Mouse (Mus musculus): Measurements from ENCODE around the gene Slc22a5. TPM values are rescaled to one million over a fixed set of nuclear protein-coding genes. Genes with fewer than 3 reads are reported as not detected.

Slc22a5 gene
- polyA plus RNA-seq, 1 experiment from 2014 or later = 8.4 TPM

DNA sequence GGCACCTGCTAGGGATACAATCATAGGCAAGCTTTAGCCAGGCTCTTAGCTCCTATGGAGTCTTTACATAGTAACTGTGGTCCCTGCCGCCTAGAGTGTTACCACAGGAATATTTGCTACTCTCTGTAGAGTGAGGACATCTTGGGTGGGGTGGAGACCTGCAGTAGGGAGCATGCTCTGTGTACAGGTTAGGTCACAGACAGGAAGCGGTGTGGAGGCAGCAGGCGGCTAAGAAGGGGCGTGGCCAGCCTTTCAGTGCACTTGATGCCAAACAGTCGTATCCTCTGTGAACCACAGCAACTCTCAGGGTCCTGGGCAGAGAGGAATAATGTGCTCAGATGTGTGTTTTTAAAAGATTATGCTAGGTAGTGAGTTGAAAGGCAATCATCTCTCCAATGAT, 39.7 kb downstream of the Slc22a5 start:
- Histone ChIP-seq H3K9ac (ENCODE audit: low read length) (no peak overlapping the region), H3K27ac (replicated peaks in 1 of 2; ENCODE audit: control insufficient read depth in 1 of 2, insufficient read depth in 1 of 2, low read depth in 2 of 2, low read length in 2 of 2) (no peak overlapping the region), H3K4me3 (ENCODE audit: control insufficient read depth in 1 of 2, insufficient read depth in 1 of 2, low read depth in 1 of 2, low read length in 2 of 2) (no peak overlapping the region), H3K4me1 (ENCODE audit: control insufficient read depth in 2 of 2, insufficient read depth in 2 of 2, low read length in 2 of 2) (peaks cover 3 to 9% of the 10 kb centered on the region in 2 experiments; a peak in 2 of 4 replicates), H3K4me2 (ENCODE audit: low read length) (no peak overlapping the region), H3K27me3 (ENCODE audit: control insufficient read depth, insufficient read depth, low read length) (no peaks in the 10 kb centered on the region), H3K9me3 (ENCODE audit: control insufficient read depth, low read length) (no peaks in the 10 kb centered on the region), H3K36me3 (ENCODE audit: control insufficient read depth, insufficient read depth, low read length) (no peaks in the 10 kb centered on the region)
- WGBS = 34% methylated on average over 5 of the region's 5 CpGs
- no peak for ATAC-seq (ENCODE audit: insufficient number of reproducible peaks, insufficient read depth, low FRiP score, low read depth)

DNA sequence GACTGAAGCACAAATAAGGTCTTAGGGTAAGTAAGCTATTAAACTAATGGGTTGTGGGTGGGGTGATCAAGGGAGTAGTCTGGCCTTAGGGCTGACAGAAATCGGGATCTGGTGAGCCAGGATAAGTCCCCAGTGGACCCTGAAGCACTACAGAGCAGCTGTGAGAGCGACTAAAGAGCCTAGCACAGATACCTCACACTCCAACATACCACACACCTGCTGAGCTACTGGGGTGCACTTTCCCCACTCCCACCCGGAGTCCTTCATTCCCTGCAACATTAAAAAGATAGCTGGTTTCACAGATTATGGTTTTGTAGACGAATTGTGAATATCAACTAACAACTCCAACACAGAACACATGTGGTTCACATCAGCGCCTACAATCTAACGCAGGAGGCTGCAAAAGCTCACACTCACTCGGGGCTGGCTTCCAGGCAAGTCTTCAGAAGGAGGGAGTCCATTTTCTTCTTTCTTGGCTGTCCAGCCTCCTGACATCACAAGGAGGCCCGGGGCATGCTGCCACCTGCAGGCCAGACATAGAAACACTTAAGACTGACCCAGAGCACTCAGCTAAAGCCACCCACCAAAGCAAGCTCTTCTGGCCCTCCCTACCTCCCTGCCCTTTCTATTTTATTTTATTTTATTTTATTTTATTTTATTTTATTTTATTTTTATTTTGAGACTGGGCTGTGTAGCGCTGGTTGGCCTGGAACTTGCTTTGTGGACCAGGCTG, 41.7 kb downstream of the Slc22a5 start:
- WGBS = 26% methylated on average over 9 of the region's 9 CpGs
- Histone ChIP-seq H3K4me3 (ENCODE audit: control insufficient read depth in 1 of 2, insufficient read depth in 1 of 2, low read depth in 1 of 2, low read length in 2 of 2) (no peak overlapping the region), H3K4me1 (ENCODE audit: control insufficient read depth in 2 of 2, insufficient read depth in 2 of 2, low read length in 2 of 2) (peaks cover 3 to 9% of the 10 kb centered on the region in 2 experiments; a peak in 2 of 4 replicates), H3K36me3 (ENCODE audit: control insufficient read depth, insufficient read depth, low read length) (no peaks in the 10 kb centered on the region), H3K4me2 (ENCODE audit: low read length) (peak overlapping the region; percentile 30), H3K9ac (ENCODE audit: low read length) (peak overlapping the region; percentile 35; the same call in 1 of the 2 replicates), H3K27me3 (ENCODE audit: control insufficient read depth, insufficient read depth, low read length) (no peaks in the 10 kb centered on the region), H3K9me3 (ENCODE audit: control insufficient read depth, low read length) (no peaks in the 10 kb centered on the region), H3K27ac (replicated peaks in 1 of 2; ENCODE audit: control insufficient read depth in 1 of 2, insufficient read depth in 1 of 2, low read depth in 2 of 2, low read length in 2 of 2) (no peak overlapping the region)
- peak; percentile 59; the same call in 1 of the 2 replicates for ATAC-seq (ENCODE audit: insufficient number of reproducible peaks, insufficient read depth, low FRiP score, low read depth)

- H3K36me3 ChIP-seq (ENCODE audit: control insufficient read depth, insufficient read depth, low read length) = no peaks in the 10 kb centered on the region
- H3K4me2 ChIP-seq (ENCODE audit: low read length) = no peak overlapping the region
- H3K9me3 ChIP-seq (ENCODE audit: control insufficient read depth, low read length) = no peaks in the 10 kb centered on the region
- H3K9ac ChIP-seq (ENCODE audit: low read length) = no peak overlapping the region
- 0 out of 4 replicates have a peak, but pooled peaks cover 0 to 3% of the 10 kb centered on the region in 2 experiments for H3K4me1 ChIP-seq (ENCODE audit: control insufficient read depth in 2 of 2, insufficient read depth in 2 of 2, low read length in 2 of 2)
- ATAC-seq (ENCODE audit: insufficient number of reproducible peaks, insufficient read depth, low FRiP score, low read depth) = no peak
- H3K27ac ChIP-seq (replicated peaks in 1 of 2; ENCODE audit: control insufficient read depth in 1 of 2, insufficient read depth in 1 of 2, low read depth in 2 of 2, low read length in 2 of 2) = no peak overlapping the region
- WGBS = 75% methylated on average over 6 of the region's 6 CpGs
- no peak overlapping the region for H3K4me3 ChIP-seq (ENCODE audit: control insufficient read depth in 1 of 2, insufficient read depth in 1 of 2, low read depth in 1 of 2, low read length in 2 of 2)
- H3K27me3 ChIP-seq (ENCODE audit: control insufficient read depth, insufficient read depth, low read length) = no peaks in the 10 kb centered on the region; the same call in 1 of the 2 replicates
Measured at GRCm38 (mm10) chr11:53845680-53846079, 45.8 kb downstream of the Slc22a5 start.

GRCm38 (mm10) chr11:53843106-53843505, 48.4 kb downstream of the Slc22a5 start:
- Histone ChIP-seq H3K4me3 (ENCODE audit: control insufficient read depth in 1 of 2, insufficient read depth in 1 of 2, low read depth in 1 of 2, low read length in 2 of 2) (no peak overlapping the region), H3K4me1 (ENCODE audit: control insufficient read depth in 2 of 2, insufficient read depth in 2 of 2, low read length in 2 of 2) (peaks cover 11 to 14% of the 10 kb centered on the region in 2 experiments), H3K9me3 (ENCODE audit: control insufficient read depth, low read length) (no peaks in the 10 kb centered on the region), H3K27me3 (ENCODE audit: control insufficient read depth, insufficient read depth, low read length) (no peaks in the 10 kb centered on the region; the same call in 1 of the 2 replicates), H3K4me2 (ENCODE audit: low read length) (no peak overlapping the region), H3K36me3 (ENCODE audit: control insufficient read depth, insufficient read depth, low read length) (no peaks in the 10 kb centered on the region), H3K9ac (ENCODE audit: low read length) (no peak overlapping the region), H3K27ac (replicated peaks in 1 of 2; ENCODE audit: control insufficient read depth in 1 of 2, insufficient read depth in 1 of 2, low read depth in 2 of 2, low read length in 2 of 2) (no peak overlapping the region)
- no peak for ATAC-seq (ENCODE audit: insufficient number of reproducible peaks, insufficient read depth, low FRiP score, low read depth)
- WGBS = 63% methylated on average over 10 of the region's 10 CpGs

DNA sequence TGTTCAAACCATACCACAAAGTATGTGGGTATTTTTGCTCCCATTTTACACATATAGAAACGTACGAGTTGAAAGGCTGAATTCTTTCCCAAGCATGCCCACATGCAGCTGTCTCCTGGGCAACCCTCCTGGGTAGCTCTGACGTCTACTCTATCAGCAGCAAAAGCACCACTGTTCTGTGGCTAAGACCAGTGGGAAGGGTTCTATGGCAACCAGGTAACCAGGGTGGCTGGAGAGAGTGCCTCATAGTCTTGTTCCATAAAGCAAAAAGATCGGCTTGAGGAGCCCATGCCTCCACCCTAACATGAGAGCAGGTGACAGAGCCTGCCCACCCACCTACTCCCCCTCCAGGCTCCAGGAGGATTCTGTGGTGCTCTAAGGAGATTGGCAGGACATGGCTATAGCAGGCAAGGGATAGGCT, 49.3 kb downstream of the Slc22a5 start:
- Histone ChIP-seq H3K27ac (replicated peaks in 1 of 2; ENCODE audit: control insufficient read depth in 1 of 2, insufficient read depth in 1 of 2, low read depth in 2 of 2, low read length in 2 of 2) (no peak overlapping the region), H3K27me3 (ENCODE audit: control insufficient read depth, insufficient read depth, low read length) (no peaks in the 10 kb centered on the region; the same call in 1 of the 2 replicates), H3K4me1 (ENCODE audit: control insufficient read depth in 2 of 2, insufficient read depth in 2 of 2, low read length in 2 of 2) (peaks cover 14% of the 10 kb centered on the region in 2 experiments), H3K36me3 (ENCODE audit: control insufficient read depth, insufficient read depth, low read length) (no peaks in the 10 kb centered on the region), H3K9me3 (ENCODE audit: control insufficient read depth, low read length) (no peaks in the 10 kb centered on the region), H3K9ac (ENCODE audit: low read length) (no peak overlapping the region), H3K4me2 (ENCODE audit: low read length) (no peak overlapping the region), H3K4me3 (ENCODE audit: control insufficient read depth in 1 of 2, insufficient read depth in 1 of 2, low read depth in 1 of 2, low read length in 2 of 2) (no peak overlapping the region)
- ATAC-seq (ENCODE audit: insufficient number of reproducible peaks, insufficient read depth, low FRiP score, low read depth) = no peak
- WGBS = 71% methylated on average over 4 of the region's 4 CpGs

DNA sequence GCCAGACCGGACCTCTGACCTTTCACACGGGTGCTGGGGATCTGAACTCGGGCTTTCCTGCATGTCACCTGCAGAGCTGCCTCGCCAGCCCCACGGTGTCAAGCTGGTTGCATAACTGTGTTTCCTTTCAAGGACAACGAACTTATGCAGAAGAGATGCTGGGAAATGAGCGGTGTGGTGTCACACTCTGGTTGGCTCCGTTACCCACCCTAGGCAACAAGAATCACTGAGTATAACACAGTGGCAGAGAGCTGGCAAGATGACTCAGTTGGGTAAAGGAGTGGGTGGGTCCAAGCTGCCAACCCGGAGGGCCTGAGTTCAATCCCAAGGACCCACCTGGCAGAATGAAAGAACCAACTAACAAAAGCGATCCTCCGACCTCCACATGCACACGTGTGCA, 49.9 kb downstream of the Slc22a5 start:
- Histone ChIP-seq H3K4me1 (ENCODE audit: control insufficient read depth in 2 of 2, insufficient read depth in 2 of 2, low read length in 2 of 2) (peaks cover 14% of the 10 kb centered on the region in 2 experiments), H3K9me3 (ENCODE audit: control insufficient read depth, low read length) (no peaks in the 10 kb centered on the region)
- WGBS = 82% methylated on average over 12 of the region's 12 CpGs

GRCm38 (mm10) chr11:53839663-53840642, 51.5 kb downstream of the Slc22a5 start:
- H3K4me2 ChIP-seq (ENCODE audit: low read length) = no peak overlapping the region
- no peak for ATAC-seq (ENCODE audit: insufficient number of reproducible peaks, insufficient read depth, low FRiP score, low read depth)

More for the DNA sequence above, 49.9 kb downstream of the Slc22a5 start:
- H3K27ac ChIP-seq (replicated peaks in 1 of 2; ENCODE audit: control insufficient read depth in 1 of 2, insufficient read depth in 1 of 2, low read depth in 2 of 2, low read length in 2 of 2) = no peak overlapping the region
- H3K9ac ChIP-seq (ENCODE audit: low read length) = no peak overlapping the region
- no peak for ATAC-seq (ENCODE audit: insufficient number of reproducible peaks, insufficient read depth, low FRiP score, low read depth)
- H3K36me3 ChIP-seq (ENCODE audit: control insufficient read depth, insufficient read depth, low read length) = no peaks in the 10 kb centered on the region
- H3K27me3 ChIP-seq (ENCODE audit: control insufficient read depth, insufficient read depth, low read length) = no peaks in the 10 kb centered on the region; the same call in 1 of the 2 replicates
- no peak overlapping the region for H3K4me2 ChIP-seq (ENCODE audit: low read length)
- H3K4me3 ChIP-seq (ENCODE audit: control insufficient read depth in 1 of 2, insufficient read depth in 1 of 2, low read depth in 1 of 2, low read length in 2 of 2) = no peak overlapping the region

More at GRCm38 (mm10) chr11:53839663-53840642, 51.5 kb downstream of the Slc22a5 start:
- no peak overlapping the region for H3K4me3 ChIP-seq (ENCODE audit: control insufficient read depth in 1 of 2, insufficient read depth in 1 of 2, low read depth in 1 of 2, low read length in 2 of 2)
- peaks cover 14% of the 10 kb centered on the region in 2 experiments for H3K4me1 ChIP-seq (ENCODE audit: control insufficient read depth in 2 of 2, insufficient read depth in 2 of 2, low read length in 2 of 2)
- 42% methylated on average over 8 of the region's 8 CpGs for WGBS
- H3K27ac ChIP-seq (replicated peaks in 1 of 2; ENCODE audit: control insufficient read depth in 1 of 2, insufficient read depth in 1 of 2, low read depth in 2 of 2, low read length in 2 of 2) = no peak overlapping the region
- no peaks in the 10 kb centered on the region; the same call in 1 of the 2 replicates for H3K27me3 ChIP-seq (ENCODE audit: control insufficient read depth, insufficient read depth, low read length)
- H3K9me3 ChIP-seq (ENCODE audit: control insufficient read depth, low read length) = no peaks in the 10 kb centered on the region
- no peak overlapping the region for H3K9ac ChIP-seq (ENCODE audit: low read length)
- H3K36me3 ChIP-seq (ENCODE audit: control insufficient read depth, insufficient read depth, low read length) = no peaks in the 10 kb centered on the region
